Mouse (Mus musculus): ENCODE results near the gene Jagn1. TPM values are rescaled to one million over a fixed set of nuclear protein-coding genes. Genes with fewer than 3 reads are reported as not detected.

Jagn1 gene
- polyA plus RNA-seq (2014; fragmentation: Illumina TruSeq; extraction: RNeasy Lipid Tissue Mini Kit (QIAGEN cat#74804); ENCODE audit: low read depth, low replicate concordance), result 15.9 TPM

GRCm38 (mm10) chr6:113442442-113443090, at the start of gene Jagn1:
Gene Jagn1, plus strand, starts transcription at chr6:113442569.

GRCm38 (mm10) chr6:113419199-113419587, 23.2 kb upstream of the Jagn1 start, which contains the start of gene Rpusd3:
Gene Rpusd3, minus strand, starts transcription at chr6:113419340.

GRCm38 (mm10) chr6:113435664-113436205, 6.6 kb upstream of the Jagn1 start, which contains the start of gene Cidec:
Gene Cidec, minus strand, starts transcription at chr6:113435760.

GRCm38 (mm10) chr6:113457952-113458534, 15.7 kb downstream of the Jagn1 start, which contains the start of gene Il17re:
Gene Il17re, plus strand, starts transcription at chr6:113458484.

GRCm38 (mm10) chr6:113471297-113471936, 29.0 kb downstream of the Jagn1 start, which contains the start of gene Il17rc:
Gene Il17rc, plus strand, starts transcription at chr6:113471427.

GRCm38 (mm10) chr6:113483100-113483615, 40.8 kb downstream of the Jagn1 start, which contains the start of gene Creld1:
Gene Creld1, plus strand, starts transcription at chr6:113483297.

Other genes with a start within 250 kb of the Jagn1 start
- not detected for gene Lhfpl4, start 247.2 kb upstream of the Jagn1 start, polyA plus RNA-seq (2014; fragmentation: Illumina TruSeq; extraction: RNeasy Lipid Tissue Mini Kit (QIAGEN cat#74804); ENCODE audit: low read depth, low replicate concordance)
- gene Mtmr14, start 204.7 kb upstream of the Jagn1 start, polyA plus RNA-seq (2014; fragmentation: Illumina TruSeq; extraction: RNeasy Lipid Tissue Mini Kit (QIAGEN cat#74804); ENCODE audit: low read depth, low replicate concordance), result 15.3 TPM
- not detected for gene Cpne9, start 160.3 kb upstream of the Jagn1 start, polyA plus RNA-seq (2014; fragmentation: Illumina TruSeq; extraction: RNeasy Lipid Tissue Mini Kit (QIAGEN cat#74804); ENCODE audit: low read depth, low replicate concordance)
- 1.6 TPM for gene Brpf1, start 135.4 kb upstream of the Jagn1 start, polyA plus RNA-seq (2014; fragmentation: Illumina TruSeq; extraction: RNeasy Lipid Tissue Mini Kit (QIAGEN cat#74804); ENCODE audit: low read depth, low replicate concordance)
- gene Ogg1, start 115.6 kb upstream of the Jagn1 start, polyA plus RNA-seq (2014; fragmentation: Illumina TruSeq; extraction: RNeasy Lipid Tissue Mini Kit (QIAGEN cat#74804); ENCODE audit: low read depth, low replicate concordance), result 1.8 TPM
- gene Camk1, start 98.6 kb upstream of the Jagn1 start, polyA plus RNA-seq (2014; fragmentation: Illumina TruSeq; extraction: RNeasy Lipid Tissue Mini Kit (QIAGEN cat#74804); ENCODE audit: low read depth, low replicate concordance), result 7.2 TPM
- gene Tada3, start 64.7 kb upstream of the Jagn1 start, polyA plus RNA-seq (2014; fragmentation: Illumina TruSeq; extraction: RNeasy Lipid Tissue Mini Kit (QIAGEN cat#74804); ENCODE audit: low read depth, low replicate concordance), result 1.7 TPM
- 50.2 TPM for gene Arpc4, start 64.5 kb upstream of the Jagn1 start, polyA plus RNA-seq (2014; fragmentation: Illumina TruSeq; extraction: RNeasy Lipid Tissue Mini Kit (QIAGEN cat#74804); ENCODE audit: low read depth, low replicate concordance)
- gene Ttll3, start 53.3 kb upstream of the Jagn1 start, polyA plus RNA-seq (2014; fragmentation: Illumina TruSeq; extraction: RNeasy Lipid Tissue Mini Kit (QIAGEN cat#74804); ENCODE audit: low read depth, low replicate concordance), result 0.93 TPM
- 1.1 TPM for gene Rpusd3, start 23.2 kb upstream of the Jagn1 start, polyA plus RNA-seq (2014; fragmentation: Illumina TruSeq; extraction: RNeasy Lipid Tissue Mini Kit (QIAGEN cat#74804); ENCODE audit: low read depth, low replicate concordance)
- not detected for gene Cidec, start 6.8 kb upstream of the Jagn1 start, polyA plus RNA-seq (2014; fragmentation: Illumina TruSeq; extraction: RNeasy Lipid Tissue Mini Kit (QIAGEN cat#74804); ENCODE audit: low read depth, low replicate concordance)
- 0.21 TPM for gene Il17re, start 15.9 kb downstream of the Jagn1 start, polyA plus RNA-seq (2014; fragmentation: Illumina TruSeq; extraction: RNeasy Lipid Tissue Mini Kit (QIAGEN cat#74804); ENCODE audit: low read depth, low replicate concordance)
- gene Il17rc, start 28.9 kb downstream of the Jagn1 start, polyA plus RNA-seq (2014; fragmentation: Illumina TruSeq; extraction: RNeasy Lipid Tissue Mini Kit (QIAGEN cat#74804); ENCODE audit: low read depth, low replicate concordance), result 1.3 TPM
- 5.1 TPM for gene Creld1, start 40.7 kb downstream of the Jagn1 start, polyA plus RNA-seq (2014; fragmentation: Illumina TruSeq; extraction: RNeasy Lipid Tissue Mini Kit (QIAGEN cat#74804); ENCODE audit: low read depth, low replicate concordance)
- not detected for gene Prrt3, start 59.4 kb downstream of the Jagn1 start, polyA plus RNA-seq (2014; fragmentation: Illumina TruSeq; extraction: RNeasy Lipid Tissue Mini Kit (QIAGEN cat#74804); ENCODE audit: low read depth, low replicate concordance)
- 52.6 TPM for gene Emc3, start 89.1 kb downstream of the Jagn1 start, polyA plus RNA-seq (2014; fragmentation: Illumina TruSeq; extraction: RNeasy Lipid Tissue Mini Kit (QIAGEN cat#74804); ENCODE audit: low read depth, low replicate concordance)
- 0.13 TPM for gene Fancd2, start 89.1 kb downstream of the Jagn1 start, polyA plus RNA-seq (2014; fragmentation: Illumina TruSeq; extraction: RNeasy Lipid Tissue Mini Kit (QIAGEN cat#74804); ENCODE audit: low read depth, low replicate concordance)
- gene Fancd2os, start 158.1 kb downstream of the Jagn1 start, polyA plus RNA-seq (2014; fragmentation: Illumina TruSeq; extraction: RNeasy Lipid Tissue Mini Kit (QIAGEN cat#74804); ENCODE audit: low read depth, low replicate concordance), result not detected
- gene Brk1, start 162.2 kb downstream of the Jagn1 start, polyA plus RNA-seq (2014; fragmentation: Illumina TruSeq; extraction: RNeasy Lipid Tissue Mini Kit (QIAGEN cat#74804); ENCODE audit: low read depth, low replicate concordance), result 31.4 TPM
- gene Vhl, start 181.4 kb downstream of the Jagn1 start, polyA plus RNA-seq (2014; fragmentation: Illumina TruSeq; extraction: RNeasy Lipid Tissue Mini Kit (QIAGEN cat#74804); ENCODE audit: low read depth, low replicate concordance), result 9.2 TPM
- 9.0 TPM for gene Irak2, start 195.9 kb downstream of the Jagn1 start, polyA plus RNA-seq (2014; fragmentation: Illumina TruSeq; extraction: RNeasy Lipid Tissue Mini Kit (QIAGEN cat#74804); ENCODE audit: low read depth, low replicate concordance)

Measured in liver, adult 10 weeks (tissue).